Mouse (Mus musculus) brain, adult 10 weeks (tissue): ENCODE measurements around the gene Cachd1. TPM values are rescaled to one million over a fixed set of nuclear protein-coding genes. Genes with fewer than 3 reads are reported as not detected.

Experiments
- polyA plus RNA-seq: library from polyadenylated mRNA; stranded (reverse); fragments of 350-450 nt; fragmentation: Illumina TruSeq; extraction: RNeasy Lipid Tissue Mini Kit (QIAGEN cat#74804); gene quantifications from one replicate; pipeline ENCODE4 v1.2.3, GENCODE M21; 2015; ENCODE audit warnings: low read depth, low replicate concordance

The Cachd1 gene
- polyA plus RNA-seq: 13.2 TPM

GRCm38 (mm10) chr4:100776043-100776870, at the start of gene Cachd1:
Gene Cachd1, plus strand, starts transcription at chr4:100776675.

GRCm38 (mm10) chr4:101020596-101020995, 244.1 kb downstream of the Cachd1 start, which contains the start of gene Gm10577:
Gene Gm10577, minus strand, starts transcription at chr4:101020696.

GRCm38 (mm10) chr4:101068786-101069153, 292.3 kb downstream of the Cachd1 start, which contains the start of gene Raver2:
Gene Raver2, plus strand, starts transcription at chr4:101068983.

Other genes with a start within 250 kb of the Cachd1 start
- gene Gm10577, start 244.0 kb downstream of the Cachd1 start, polyA plus RNA-seq: not detected